Mouse (Mus musculus): ENCODE data around the gene Vac14. TPM values are rescaled to one million over a fixed set of nuclear protein-coding genes. Genes with fewer than 3 reads are reported as not detected.

Gene Vac14
- total RNA-seq, 2 experiments from 2014 or later, result 12.5 to 15.4 TPM

GRCm38 (mm10) chr8:110761988-110762387 lies 143.6 kb downstream of the Vac14 start:
- DNase-seq, result no peak
- intact Hi-C loops (cut with DNase I; ENCODE audit: low total_unique reads), result no loop called here

GRCm38 (mm10) chr8:110764671-110765070 lies 146.3 kb downstream of the Vac14 start:
- intact Hi-C loops (cut with DNase I; ENCODE audit: low total_unique reads), result no loop called here
- DNase-seq, result no peak

- no peak for DNase-seq
- intact Hi-C loops (cut with DNase I; ENCODE audit: low total_unique reads), result no loop called here
These were observed 148.9 kb downstream of the Vac14 start for GRCm38 (mm10) chr8:110767261-110767660.

Other genes with a start within 250 kb of the Vac14 start
- 10 to 100 TPM; 44.3 to 47.6 TPM for gene Mtss1l, start 102.9 kb downstream of the Vac14 start, total RNA-seq (2021)
- gene Il34, start 187.3 kb downstream of the Vac14 start, total RNA-seq (2021), result 10 to 100 TPM; 15.6 to 20.0 TPM
- 10 to 100 TPM; 38.9 to 44.1 TPM for gene Cog4, start 228.0 kb downstream of the Vac14 start, total RNA-seq (2021)
- 10 to 100 TPM; 24.2 to 29.3 TPM for gene Sf3b3, start 228.2 kb downstream of the Vac14 start, total RNA-seq (2021)

Measured in gastrocnemius, postnatal 14 days (tissue).